Comparison of ENCODE assay signal across 7 mouse cellular contexts in the genomic region with DNA sequence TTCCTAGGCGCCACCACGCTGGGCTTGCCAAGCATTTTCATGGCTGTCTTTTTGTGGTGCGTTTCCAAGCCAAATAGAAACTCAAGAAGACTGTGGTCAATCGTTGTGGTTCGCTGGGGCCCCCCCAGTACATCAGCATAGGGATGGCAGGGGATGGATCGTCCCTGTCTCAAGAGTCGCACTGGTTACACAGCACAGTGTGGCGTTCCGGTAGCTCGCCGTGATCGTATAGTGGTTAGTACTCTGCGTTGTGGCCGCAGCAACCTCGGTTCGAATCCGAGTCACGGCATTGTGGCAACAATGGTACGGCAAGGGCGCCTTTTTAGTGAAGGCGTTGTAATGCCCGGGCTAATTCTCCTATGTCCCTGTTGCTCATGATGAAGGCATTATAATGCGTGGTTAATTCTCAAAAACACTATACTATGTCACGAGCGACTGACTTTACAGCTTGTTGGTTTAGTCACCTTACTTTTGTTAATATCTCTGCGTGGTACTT. TPM values are rescaled to one million over a fixed set of nuclear protein-coding genes. Genes with fewer than 3 reads are reported as not detected.
DNase-seq lines count a peak whose midpoint lies in the region; ATAC-seq and TF ChIP-seq lines count a peak whose summit lies in the region.

No protein-coding gene starts in this region.

- no peaks in the 10 kb centered on the region for H3K9me3 ChIP-seq in hindbrain, postnatal 0 days (ENCODE audit: low read length)

- no peaks in the 10 kb centered on the region for H3K27me3 ChIP-seq in hindbrain, postnatal 0 days (ENCODE audit: insufficient read depth, low read length)

- peak; percentile 76 for DNase-seq in T-cell, adult 2 months (ENCODE audit: low spot score)
- DNase-seq in cerebellum, postnatal 36 days = peak; percentile 73 to 77
- peak; percentile 86 for DNase-seq in frontal cortex, postnatal 36 days (ENCODE audit: low spot score in 2 of 2)
- DNase-seq in hindbrain, postnatal 0 days (ENCODE audit: low spot score) = peak; percentile 80
- peak; percentile 47 to 85 for DNase-seq in left cerebral cortex, adult 9 months (ENCODE audit: low spot score in 2 of 2)
- peak; percentile 75 for DNase-seq in right cerebral cortex, postnatal 25 days

- ATAC-seq in hindbrain, postnatal 0 days = peak; percentile 82
- peak; percentile 28 for ATAC-seq in megakaryocyte, adult 5-6 weeks (ENCODE audit: poor library complexity, severe bottlenecking)

- TF ChIP-seq CTCF in hindbrain, postnatal 0 days (IDR thresholded peaks at IDR 0.05; ENCODE audit: low read depth) = no peak

- H3K4me3 ChIP-seq in hindbrain, postnatal 0 days (ENCODE audit: low read length) = peak overlapping the region; percentile 59

- peak overlapping the region; percentile 73 for H3K9ac ChIP-seq in hindbrain, postnatal 0 days (replicated peaks; ENCODE audit: low read length)

- WGBS in hindbrain, postnatal 0 days = 0% methylated on average over 26 of the region's 26 CpGs

- H3K27ac ChIP-seq in hindbrain, postnatal 0 days = peak overlapping the region; percentile 93

- peaks cover 8% of the 10 kb centered on the region for H3K4me1 ChIP-seq in hindbrain, postnatal 0 days (ENCODE audit: insufficient read depth, low read length)

- H3K36me3 ChIP-seq in hindbrain, postnatal 0 days (ENCODE audit: insufficient read depth, low read length) = no peaks in the 10 kb centered on the region

- H3K4me2 ChIP-seq in hindbrain, postnatal 0 days (ENCODE audit: low read depth, low read length) = peak overlapping the region; percentile 57

RNA-seq across cellular contexts. Expression of a gene that starts 8.8 kb away (rescaled TPM):
- 131 and 134 TPM in 2 replicates for total RNA-seq in hindbrain, postnatal 0 days (2014; rRNA removed)
- 12.2 and 13.0 TPM in 2 replicates for polyA plus RNA-seq in hindbrain, postnatal 0 days (2015; fragmentation: Nextera tagmentation; extraction: Ambion mirVana)
- 0.31 and 2.1 TPM in 2 replicates for total RNA-seq in megakaryocyte, adult 5-6 weeks (2015)
- 0.81 and 1.5 TPM in 2 replicates for total RNA-seq in megakaryocyte, adult 5-6 weeks (2017)

RNA-seq across cellular contexts. Expression of a gene that starts 48.5 kb away (rescaled TPM):
- total RNA-seq in hindbrain, postnatal 0 days (2014; rRNA removed) = 0.16 TPM in 1 of 2 replicates, not detected in the other
- polyA plus RNA-seq in hindbrain, postnatal 0 days (2015; fragmentation: Nextera tagmentation; extraction: Ambion mirVana) = 0.13 TPM in 1 of 2 replicates, not detected in the other
- total RNA-seq in megakaryocyte, adult 5-6 weeks (2015) = 9.8 and 11.4 TPM in 2 replicates
- total RNA-seq in megakaryocyte, adult 5-6 weeks (2017) = 12.6 and 14.9 TPM in 2 replicates

Comparison
In these comparisons a context has a peak if more than half of its experiments do, and no peak if none do; other contexts are left out.
1. Peak in every context shown above with its lines: DNase-seq, ATAC-seq, H3K4me3 ChIP-seq and H3K27ac ChIP-seq.
2. RNA of a gene that starts 8.8 kb away (total RNA-seq): 131 to 134 TPM in hindbrain, postnatal 0 days; 0.31 to 2.1 TPM in megakaryocyte, adult 5-6 weeks; every median in the first group is over 10 times any median in the second.